Mouse (Mus musculus): ENCODE measurements at regions not wholly inside any gene's neighbourhood (a gene's known extent, or its start where the extent isn't known, plus 50 kb on each side); places are given as distances from the start of the nearest gene placed in this dataset.

DNA sequence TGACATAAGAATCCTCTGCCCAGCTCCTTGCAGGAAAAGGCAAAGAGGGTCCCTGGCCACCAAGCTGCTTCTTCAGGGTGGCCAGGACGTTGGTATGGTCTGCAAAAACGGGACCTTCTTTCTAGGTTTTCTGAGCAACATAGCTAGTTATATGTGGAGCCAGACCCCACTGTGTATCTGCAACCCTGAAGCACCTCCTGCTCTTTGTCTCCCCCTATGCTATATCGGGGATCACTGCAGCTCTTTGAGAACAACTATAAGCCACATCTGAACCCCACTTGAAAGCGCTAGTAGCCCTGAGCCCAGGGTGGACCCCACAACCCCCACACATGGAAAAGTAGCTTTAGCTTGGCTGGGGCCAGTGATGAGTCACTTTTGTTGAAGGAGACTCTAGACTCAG is 414.9 kb downstream of the Zfp536 start:
- 55% methylated on average over 4 of the region's 4 CpGs for WGBS
- no peaks in the 10 kb centered on the region for H3K9me3 ChIP-seq
- ATAC-seq (ENCODE audit: low FRiP score, low read depth), result no peak
- no peak overlapping the region for H3K27ac ChIP-seq
- no peak overlapping the region for H3K4me2 ChIP-seq (replicated peaks)
- H3K27me3 ChIP-seq (replicated peaks), result no peaks in the 10 kb centered on the region
- H3K9ac ChIP-seq, result no peak overlapping the region
- H3K36me3 ChIP-seq, result no peaks in the 10 kb centered on the region
- H3K4me1 ChIP-seq, result peaks cover 20% of the 10 kb centered on the region
- no peak overlapping the region for H3K4me3 ChIP-seq

GRCm38 (mm10) chr7:37359473-37359872 is 414.0 kb downstream of the Zfp536 start:
- H3K4me3 ChIP-seq, result no peak overlapping the region
- H3K9me3 ChIP-seq, result no peaks in the 10 kb centered on the region
- ATAC-seq (ENCODE audit: low FRiP score, low read depth), result no peak
- H3K4me1 ChIP-seq, result peaks cover 25% of the 10 kb centered on the region
- 73% methylated on average over 8 of the region's 8 CpGs for WGBS
- H3K27me3 ChIP-seq (replicated peaks), result no peaks in the 10 kb centered on the region
- H3K4me2 ChIP-seq (replicated peaks), result no peak overlapping the region
- no peak overlapping the region for H3K9ac ChIP-seq
- H3K36me3 ChIP-seq, result no peaks in the 10 kb centered on the region
- no peak overlapping the region for H3K27ac ChIP-seq

GRCm38 (mm10) chr7:37360171-37360570 is 413.3 kb downstream of the Zfp536 start:
- H3K9ac ChIP-seq, result no peak overlapping the region
- H3K4me3 ChIP-seq, result no peak overlapping the region
- no peak overlapping the region for H3K27ac ChIP-seq
- H3K36me3 ChIP-seq, result no peaks in the 10 kb centered on the region
- ATAC-seq (ENCODE audit: low FRiP score, low read depth), result no peak
- 9% methylated on average over 3 of the region's 3 CpGs for WGBS
- H3K4me2 ChIP-seq (replicated peaks), result no peak overlapping the region
- no peaks in the 10 kb centered on the region for H3K9me3 ChIP-seq
- peaks cover 25% of the 10 kb centered on the region for H3K4me1 ChIP-seq
- no peaks in the 10 kb centered on the region for H3K27me3 ChIP-seq (replicated peaks)

DNA sequence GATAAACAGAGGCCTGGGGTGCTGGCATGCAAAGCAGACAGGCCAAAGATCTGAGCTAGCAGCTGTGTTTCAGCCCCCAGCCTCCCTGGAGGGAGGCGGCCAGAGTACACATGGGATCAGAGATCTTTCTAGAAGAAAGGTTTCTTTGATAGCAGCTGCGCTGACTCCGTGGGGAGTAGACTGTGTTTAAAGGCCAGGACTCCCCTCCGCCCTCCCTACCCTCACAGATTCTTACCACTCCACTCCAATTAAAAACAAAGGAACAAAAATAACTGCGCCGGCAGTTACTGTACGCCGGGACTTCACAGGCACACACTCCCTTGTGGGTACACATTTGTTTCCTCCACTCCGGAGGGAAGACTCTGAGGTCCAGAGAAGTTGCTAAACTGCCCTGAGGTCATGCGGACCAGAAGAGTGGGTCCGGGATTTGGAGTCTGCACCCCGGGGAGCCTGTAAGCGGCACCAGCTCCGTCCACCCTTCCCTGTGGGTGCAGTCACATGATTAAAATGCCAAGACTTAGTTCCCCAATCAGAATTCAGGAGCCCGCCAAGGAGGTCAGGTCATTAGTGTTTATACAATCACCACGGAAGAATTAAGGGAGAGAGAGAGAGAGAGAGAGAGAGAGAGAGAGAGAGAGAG is 411.5 kb downstream of the Zfp536 start:
- H3K36me3 ChIP-seq, result no peaks in the 10 kb centered on the region
- peak; percentile 23; the same call in 1 of the 2 replicates for ATAC-seq (ENCODE audit: low FRiP score, low read depth)
- H3K27me3 ChIP-seq (replicated peaks), result no peaks in the 10 kb centered on the region
- H3K4me3 ChIP-seq, result 0 out of 2 replicates have a peak overlapping the region, but pooled peaks have one; percentile 1
- H3K4me1 ChIP-seq, result peaks cover 25% of the 10 kb centered on the region
- peak overlapping the region; percentile 56 for H3K4me2 ChIP-seq (replicated peaks)
- 4% methylated on average over 16 of the region's 16 CpGs for WGBS
- H3K9me3 ChIP-seq, result no peaks in the 10 kb centered on the region
- H3K9ac ChIP-seq, result 0 out of 2 replicates have a peak overlapping the region, but pooled peaks have one; percentile 35
- H3K27ac ChIP-seq, result peak overlapping the region; percentile 26; the same call in 1 of the 2 replicates

DNA sequence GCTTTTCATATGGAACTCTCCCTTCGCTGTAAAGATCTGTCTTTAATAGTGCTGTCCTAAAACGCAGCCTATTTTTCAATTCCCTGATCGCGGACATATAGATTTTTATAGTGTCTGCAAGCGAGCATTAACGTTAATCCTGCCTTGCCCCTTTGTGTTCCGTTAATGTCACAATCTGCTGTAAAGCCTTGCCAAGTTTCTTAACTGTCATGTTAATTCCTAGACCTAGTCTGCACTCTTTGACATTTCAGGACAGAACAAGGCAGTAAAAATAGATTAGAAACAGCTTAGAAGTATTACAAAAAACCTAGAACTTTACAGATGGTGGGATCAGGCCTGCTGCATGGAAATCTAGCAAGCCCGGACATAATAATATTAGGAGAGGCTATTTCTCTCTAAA is 410.6 kb downstream of the Zfp536 start:
- Histone ChIP-seq H3K4me2 (replicated peaks) (peak overlapping the region; percentile 56; the same call in 1 of the 2 replicates), H3K36me3 (no peaks in the 10 kb centered on the region), H3K9ac (no peak overlapping the region), H3K4me1 (peaks cover 25% of the 10 kb centered on the region), H3K4me3 (no peak overlapping the region), H3K27me3 (replicated peaks) (no peaks in the 10 kb centered on the region), H3K27ac (no peak overlapping the region), H3K9me3 (no peaks in the 10 kb centered on the region)
- no peak for ATAC-seq (ENCODE audit: low FRiP score, low read depth)
- WGBS, result 25% methylated on average over 8 of the region's 8 CpGs

DNA sequence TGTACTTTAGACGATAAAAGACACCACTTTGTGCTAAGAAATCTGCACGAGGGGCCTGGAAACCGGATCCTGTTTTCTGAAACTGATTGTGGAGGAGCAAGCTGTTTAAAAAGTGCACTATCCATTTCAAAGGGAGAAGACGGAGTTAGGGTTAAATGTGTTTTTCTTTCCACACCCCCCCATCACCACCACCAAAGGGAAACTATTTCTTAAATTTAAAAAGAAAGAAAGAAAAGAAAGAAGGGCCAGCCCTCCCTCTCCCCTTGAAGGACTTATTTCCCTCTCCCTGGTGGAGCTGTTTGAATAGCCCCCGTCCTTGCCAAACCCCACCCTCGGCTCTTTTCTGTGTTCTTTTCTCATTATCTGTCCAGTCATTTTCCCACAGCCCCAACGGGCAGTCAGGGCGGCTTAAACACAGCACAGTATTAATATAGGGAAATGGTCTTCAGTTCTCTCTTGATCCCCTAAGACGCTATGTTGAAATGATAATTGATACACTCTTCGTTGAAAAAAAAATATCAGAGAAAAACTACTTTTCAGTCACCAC is 409.7 kb downstream of the Zfp536 start:
- ATAC-seq (ENCODE audit: low FRiP score, low read depth), result no peak
- H3K9me3 ChIP-seq, result no peaks in the 10 kb centered on the region
- no peak overlapping the region for H3K4me3 ChIP-seq
- no peaks in the 10 kb centered on the region for H3K36me3 ChIP-seq
- peak overlapping the region; percentile 27 for H3K4me2 ChIP-seq (replicated peaks)
- H3K9ac ChIP-seq, result no peak overlapping the region
- 13% methylated on average over 10 of the region's 10 CpGs for WGBS
- H3K27ac ChIP-seq, result no peak overlapping the region
- no peaks in the 10 kb centered on the region for H3K27me3 ChIP-seq (replicated peaks)
- H3K4me1 ChIP-seq, result peaks cover 25% of the 10 kb centered on the region

DNA sequence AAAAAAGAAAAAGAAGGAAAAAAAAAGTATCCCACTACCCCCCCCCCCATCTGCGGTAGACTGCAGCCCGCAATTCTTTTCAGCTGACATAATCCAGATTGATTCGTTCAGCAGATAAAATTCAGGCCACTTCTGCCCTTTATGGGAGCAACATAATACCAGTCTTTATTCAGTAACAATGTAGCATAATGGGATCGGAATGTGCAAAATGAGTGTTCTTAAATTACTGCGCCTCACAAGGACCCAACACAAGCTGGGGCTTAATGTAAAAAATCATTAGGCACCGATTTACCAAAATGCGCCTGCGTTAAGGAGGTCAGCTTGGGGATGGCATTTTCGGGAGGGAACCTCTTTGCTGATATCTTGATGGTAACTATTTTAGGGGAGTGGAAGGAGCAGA is 409.2 kb downstream of the Zfp536 start:
- H3K27me3 ChIP-seq (replicated peaks), result no peaks in the 10 kb centered on the region
- H3K9ac ChIP-seq, result no peak overlapping the region
- H3K4me3 ChIP-seq, result no peak overlapping the region
- H3K9me3 ChIP-seq, result no peaks in the 10 kb centered on the region
- no peak overlapping the region for H3K27ac ChIP-seq
- 25% methylated on average over 9 of the region's 9 CpGs for WGBS
- no peaks in the 10 kb centered on the region for H3K36me3 ChIP-seq
- H3K4me1 ChIP-seq, result peaks cover 25% of the 10 kb centered on the region
- H3K4me2 ChIP-seq (replicated peaks), result 0 out of 2 replicates have a peak overlapping the region, but pooled peaks have one; percentile 27
- no peak for ATAC-seq (ENCODE audit: low FRiP score, low read depth)

- no peak overlapping the region for H3K27ac ChIP-seq
- no peaks in the 10 kb centered on the region for H3K36me3 ChIP-seq
- no peaks in the 10 kb centered on the region for H3K9me3 ChIP-seq
- ATAC-seq (ENCODE audit: low FRiP score, low read depth), result no peak
- H3K4me3 ChIP-seq, result no peak overlapping the region
- no peak overlapping the region for H3K4me2 ChIP-seq (replicated peaks)
- H3K9ac ChIP-seq, result no peak overlapping the region
- WGBS, result 92% methylated on average over 19 of the region's 19 CpGs
- H3K27me3 ChIP-seq (replicated peaks), result no peaks in the 10 kb centered on the region
- peaks cover 25% of the 10 kb centered on the region for H3K4me1 ChIP-seq
These were observed 407.4 kb downstream of the Zfp536 start for GRCm38 (mm10) chr7:37366006-37366405.

- no peak for ATAC-seq (ENCODE audit: low FRiP score, low read depth)
- no peaks in the 10 kb centered on the region for H3K9me3 ChIP-seq
- no peak overlapping the region for H3K4me3 ChIP-seq
- no peak overlapping the region for H3K9ac ChIP-seq
- no peak overlapping the region for H3K27ac ChIP-seq
- WGBS, result 40% methylated on average over 4 of the region's 4 CpGs
- no peak overlapping the region for H3K4me2 ChIP-seq (replicated peaks)
- no peaks in the 10 kb centered on the region for H3K4me1 ChIP-seq
- no peaks in the 10 kb centered on the region for H3K36me3 ChIP-seq
- no peaks in the 10 kb centered on the region for H3K27me3 ChIP-seq (replicated peaks)
These were observed 403.7 kb downstream of the Zfp536 start for GRCm38 (mm10) chr7:37369698-37370097.

GRCm38 (mm10) chr7:37373864-37374263 is 399.6 kb downstream of the Zfp536 start:
- peak; percentile 71; the same call in 1 of the 2 replicates for ATAC-seq (ENCODE audit: low FRiP score, low read depth)
- WGBS, result 13% methylated on average over 11 of the region's 11 CpGs
- no peak overlapping the region for H3K9ac ChIP-seq

GRCm38 (mm10) chr7:37375044-37375443 is 398.4 kb downstream of the Zfp536 start:
- Histone ChIP-seq H3K9ac (no peak overlapping the region), H3K4me1 (peaks cover 22% of the 10 kb centered on the region), H3K9me3 (no peaks in the 10 kb centered on the region), H3K27me3 (replicated peaks) (no peaks in the 10 kb centered on the region), H3K27ac (no peak overlapping the region), H3K4me2 (replicated peaks) (no peak overlapping the region), H3K4me3 (no peak overlapping the region), H3K36me3 (no peaks in the 10 kb centered on the region)
- 55% methylated on average over 9 of the region's 9 CpGs for WGBS
- ATAC-seq (ENCODE audit: low FRiP score, low read depth), result no peak

More at GRCm38 (mm10) chr7:37373864-37374263, 399.6 kb downstream of the Zfp536 start:
- Histone ChIP-seq H3K4me1 (peaks cover 22% of the 10 kb centered on the region), H3K4me3 (no peak overlapping the region), H3K27ac (no peak overlapping the region), H3K27me3 (replicated peaks) (no peaks in the 10 kb centered on the region), H3K9me3 (no peaks in the 10 kb centered on the region), H3K4me2 (replicated peaks) (peak overlapping the region; percentile 27), H3K36me3 (no peaks in the 10 kb centered on the region)

- H3K27ac ChIP-seq, result no peak overlapping the region
- H3K27me3 ChIP-seq (replicated peaks), result no peaks in the 10 kb centered on the region
- H3K4me3 ChIP-seq, result no peak overlapping the region
- H3K9me3 ChIP-seq, result no peaks in the 10 kb centered on the region
- no peaks in the 10 kb centered on the region for H3K36me3 ChIP-seq
- H3K9ac ChIP-seq, result no peak overlapping the region
- no peak for ATAC-seq (ENCODE audit: low FRiP score, low read depth)
- H3K4me1 ChIP-seq, result peaks cover 22% of the 10 kb centered on the region
- no peak overlapping the region for H3K4me2 ChIP-seq (replicated peaks)
- WGBS, result 70% methylated on average over 11 of the region's 11 CpGs
These were observed 397.9 kb downstream of the Zfp536 start for GRCm38 (mm10) chr7:37375591-37375990.

GRCm38 (mm10) chr7:37376207-37376606 is 397.2 kb downstream of the Zfp536 start:
- peaks cover 22% of the 10 kb centered on the region for H3K4me1 ChIP-seq
- no peak overlapping the region for H3K27ac ChIP-seq
- H3K4me2 ChIP-seq (replicated peaks), result no peak overlapping the region
- no peak for ATAC-seq (ENCODE audit: low FRiP score, low read depth)
- H3K4me3 ChIP-seq, result no peak overlapping the region
- WGBS, result 11% methylated on average over 6 of the region's 6 CpGs
- no peaks in the 10 kb centered on the region for H3K9me3 ChIP-seq
- H3K36me3 ChIP-seq, result no peaks in the 10 kb centered on the region
- no peaks in the 10 kb centered on the region for H3K27me3 ChIP-seq (replicated peaks)
- no peak overlapping the region for H3K9ac ChIP-seq
